Mouse (Mus musculus) midbrain, postnatal 0 days (tissue): ENCODE data around the gene Atp9a. TPM values are rescaled to one million over a fixed set of nuclear protein-coding genes. Genes with fewer than 3 reads are reported as not detected.

Experiments
- ATAC-seq: fragments of 200-750 bp; cut with Nextera tagmentation; 2 replicates; pipeline ENCODE4 v1.8.0; 2017; ENCODE audit warnings: moderate number of reproducible peaks, mild to moderate bottlenecking, moderate TSS enrichment, moderate library complexity; ENCODE audit not compliant: low FRiP score
- DNase-seq: peaks from one replicate; pipeline ENCODE4 v3.0.0-alpha.2; 2015; ENCODE audit warnings: low spot score
- H3K27ac ChIP-seq: fragments of 300-500 bp; sonication (generic); 2 replicates; pipeline ENCODE4 v1.5.1; 2014; ENCODE audit warnings: low read depth, mild to moderate bottlenecking, low read length, mixed read lengths
- H3K27me3 ChIP-seq: fragments of 300-500 bp; sonication (generic); 2 replicates; pipeline ENCODE4 v1.6.1; 2014; ENCODE audit warnings: low read length, control low read depth, mixed read lengths; ENCODE audit not compliant: insufficient read depth
- H3K36me3 ChIP-seq: fragments of 300-500 bp; sonication (generic); 2 replicates; pipeline ENCODE4 v1.6.1; 2014; ENCODE audit warnings: low read length, control low read depth, mixed read lengths; ENCODE audit not compliant: insufficient read depth
- H3K4me1 ChIP-seq: fragments of 300-500 bp; sonication (generic); 2 replicates; pipeline ENCODE4 v1.6.1; 2014; ENCODE audit warnings: mild to moderate bottlenecking, control low read depth, antibody characterized with exemption, low read length, mixed read lengths; ENCODE audit not compliant: insufficient read depth
- H3K4me2 ChIP-seq: fragments of 300-500 bp; sonication (generic); 2 replicates; pipeline ENCODE4 v1.6.1; 2014; ENCODE audit warnings: low read depth, mild to moderate bottlenecking, low read length, mixed read lengths; ENCODE audit not compliant: poor library complexity, severe bottlenecking
- H3K4me3 ChIP-seq: fragments of 300-500 bp; sonication (generic); 2 replicates; pipeline ENCODE4 v1.5.1; 2014; ENCODE audit warnings: low read depth, mild to moderate bottlenecking, low read length, moderate library complexity
- H3K9ac ChIP-seq: fragments of 300-500 bp; sonication (generic); replicated peaks from 2 replicates; pipeline ENCODE4 v1.6.1; 2014; ENCODE audit warnings: mild to moderate bottlenecking, low read length, moderate library complexity, mixed read lengths; ENCODE audit not compliant: poor library complexity, severe bottlenecking
- H3K9me3 ChIP-seq: fragments of 300-500 bp; sonication (generic); 2 replicates; pipeline ENCODE4 v1.6.1; 2016; ENCODE audit warnings: low read length, control low read depth
- CTCF ChIP-seq: IDR thresholded peaks from 2 replicates; pipeline ENCODE4 v1.5.1; 2016; ENCODE audit warnings: antibody characterized with exemption, mild to moderate bottlenecking
- WGBS: fragments of 180-500 bp; shearing (Covaris S2); extraction: QIAGEN DNeasy Blood & Tissue Kit; methylation state at CpG from one replicate; pipeline ENCODE4 v1.1.7; 2014; 5-methylcytosine and 5-hydroxymethylcytosine counted together
- polyA plus RNA-seq: library from polyadenylated mRNA; unstranded; fragments of >200 nt; fragmentation: Nextera tagmentation; extraction: Ambion mirVana; gene quantifications from 2 replicates; pipeline ENCODE4 v1.2.1, GENCODE M21; 2015
- total RNA-seq: library from RNA; depleted of rRNA; stranded (reverse); fragments of >200 nt; gene quantifications from 2 replicates; pipeline ENCODE4 v1.2.3, GENCODE M21; 2014; rRNA removed

Atp9a gene
- total RNA-seq, result 600 and 607 TPM in 2 replicates
- 159 and 163 TPM in 2 replicates for polyA plus RNA-seq

- WGBS, result 17% methylated on average over 12 of the region's 33 CpGs
- Histone ChIP-seq H3K27me3 (no peaks in the 10 kb centered on the region), H3K36me3 (no peaks in the 10 kb centered on the region), H3K9me3 (no peaks in the 10 kb centered on the region), H3K4me3 (peak within 1 kb of the TSS; percentile 91), H3K27ac (peak within 1 kb of the TSS; percentile 99), H3K4me2 (peak within 1 kb of the TSS; percentile 44), H3K4me1 (no peaks in the 10 kb centered on the region), H3K9ac (peak within 1 kb of the TSS; percentile 95)
- DNase-seq, result peak; percentile 83
- no peak for TF ChIP-seq CTCF
- peak; percentile 82 for ATAC-seq
Observed at GRCm38 (mm10) chr2:168742059-168742627, at the start of gene Atp9a. Gene Atp9a (minus strand): TSS chr2:168742409.

- no peak overlapping the region for H3K4me2 ChIP-seq
- no peak overlapping the region for H3K4me3 ChIP-seq
- ATAC-seq, result no peak
- TF ChIP-seq CTCF, result no peak
- no peak for DNase-seq
- H3K9ac ChIP-seq, result no peak overlapping the region
- H3K27ac ChIP-seq, result no peak overlapping the region
- H3K36me3 ChIP-seq, result no peaks in the 10 kb centered on the region
- no peaks in the 10 kb centered on the region for H3K4me1 ChIP-seq
- no peaks in the 10 kb centered on the region for H3K27me3 ChIP-seq
- WGBS, result 52% methylated on average over 4 of the region's 4 CpGs
- no peaks in the 10 kb centered on the region for H3K9me3 ChIP-seq
Observed at GRCm38 (mm10) chr2:168791115-168791802, 49.0 kb upstream of the Atp9a start.

GRCm38 (mm10) chr2:168786174-168786573, 44.0 kb upstream of the Atp9a start:
- no peak overlapping the region for H3K4me3 ChIP-seq
- no peaks in the 10 kb centered on the region for H3K36me3 ChIP-seq
- ATAC-seq (no peak), DNase-seq (no peak)
- H3K9ac ChIP-seq, result no peak overlapping the region
- 96% methylated on average over 9 of the region's 9 CpGs for WGBS
- TF ChIP-seq CTCF, result no peak
- H3K9me3 ChIP-seq, result no peaks in the 10 kb centered on the region
- H3K27ac ChIP-seq, result no peak overlapping the region
- no peaks in the 10 kb centered on the region for H3K27me3 ChIP-seq
- no peaks in the 10 kb centered on the region for H3K4me1 ChIP-seq
- H3K4me2 ChIP-seq, result no peak overlapping the region

- 43% methylated on average over 9 of the region's 9 CpGs for WGBS
- ATAC-seq (no peak), DNase-seq (no peak)
- H3K4me2 ChIP-seq, result no peak overlapping the region
- no peak overlapping the region for H3K9ac ChIP-seq
- no peak for TF ChIP-seq CTCF
- H3K27me3 ChIP-seq, result no peaks in the 10 kb centered on the region
- no peaks in the 10 kb centered on the region for H3K36me3 ChIP-seq
- no peak overlapping the region for H3K27ac ChIP-seq
- H3K9me3 ChIP-seq, result no peaks in the 10 kb centered on the region
- no peak overlapping the region for H3K4me3 ChIP-seq
- H3K4me1 ChIP-seq, result no peaks in the 10 kb centered on the region
Observed at GRCm38 (mm10) chr2:168780596-168780995, 38.4 kb upstream of the Atp9a start.

- WGBS, result 15% methylated on average over 9 of the region's 9 CpGs
- ATAC-seq (no peak), DNase-seq (no peak)
- Histone ChIP-seq H3K27me3 (no peaks in the 10 kb centered on the region), H3K9ac (no peak overlapping the region), H3K27ac (no peak overlapping the region), H3K4me2 (no peak overlapping the region), H3K9me3 (no peaks in the 10 kb centered on the region), H3K4me3 (no peak overlapping the region), H3K4me1 (no peaks in the 10 kb centered on the region), H3K36me3 (no peaks in the 10 kb centered on the region)
- no peak for TF ChIP-seq CTCF
Observed at GRCm38 (mm10) chr2:168780024-168780423, 37.8 kb upstream of the Atp9a start.

GRCm38 (mm10) chr2:168777481-168777880, 35.3 kb upstream of the Atp9a start:
- Histone ChIP-seq H3K4me1 (no peaks in the 10 kb centered on the region), H3K4me3 (no peak overlapping the region), H3K36me3 (no peaks in the 10 kb centered on the region), H3K9ac (no peak overlapping the region), H3K27ac (no peak overlapping the region), H3K9me3 (no peaks in the 10 kb centered on the region), H3K4me2 (no peak overlapping the region), H3K27me3 (no peaks in the 10 kb centered on the region)
- ATAC-seq, result no peak
- DNase-seq, result no peak
- TF ChIP-seq CTCF, result no peak
